Mouse (Mus musculus): ENCODE measurements around the gene Gm3252.
"Not testable (repeated sequence)": the region's sequence is repeated elsewhere in the genome, so short reads cannot be mapped to it uniquely, and the experiment has no call there.

Gene Gm3252

GRCm38 (mm10) chr14:4726038-4726880 is at the start of gene Gm3252:
TSS of gene Gm3252 (plus strand) at chr14:4726775.
- not testable (repeated sequence) for DNase-seq

- not testable (repeated sequence) for DNase-seq
Measured at GRCm38 (mm10) chr14:4708938-4709337, 17.6 kb upstream of the Gm3252 start, which contains the start of gene Gm7876. TSS of gene Gm7876 (plus strand) at chr14:4709238.

GRCm38 (mm10) chr14:4776037-4776436 is 49.5 kb downstream of the Gm3252 start, which contains the start of gene Gm9602:
TSS of gene Gm9602 (plus strand) at chr14:4776337.
- not testable (repeated sequence) for DNase-seq

Measured in liver (tissue).